Mouse (Mus musculus) cerebellum, postnatal 4 days (tissue): ENCODE measurements around the gene Lag3.
"Not testable (repeated sequence)": the region's sequence is repeated elsewhere in the genome, so short reads cannot be mapped to it uniquely, and the experiment has no call there.

Experiments used
- DNase-seq, 2 experiments: peaks; one replicate each; pipeline ENCODE4 v3.0.0; 2022; ENCODE audit warnings: low spot score in 2 of 2, mixed read lengths in 1 of 2

Gene Lag3

DNA sequence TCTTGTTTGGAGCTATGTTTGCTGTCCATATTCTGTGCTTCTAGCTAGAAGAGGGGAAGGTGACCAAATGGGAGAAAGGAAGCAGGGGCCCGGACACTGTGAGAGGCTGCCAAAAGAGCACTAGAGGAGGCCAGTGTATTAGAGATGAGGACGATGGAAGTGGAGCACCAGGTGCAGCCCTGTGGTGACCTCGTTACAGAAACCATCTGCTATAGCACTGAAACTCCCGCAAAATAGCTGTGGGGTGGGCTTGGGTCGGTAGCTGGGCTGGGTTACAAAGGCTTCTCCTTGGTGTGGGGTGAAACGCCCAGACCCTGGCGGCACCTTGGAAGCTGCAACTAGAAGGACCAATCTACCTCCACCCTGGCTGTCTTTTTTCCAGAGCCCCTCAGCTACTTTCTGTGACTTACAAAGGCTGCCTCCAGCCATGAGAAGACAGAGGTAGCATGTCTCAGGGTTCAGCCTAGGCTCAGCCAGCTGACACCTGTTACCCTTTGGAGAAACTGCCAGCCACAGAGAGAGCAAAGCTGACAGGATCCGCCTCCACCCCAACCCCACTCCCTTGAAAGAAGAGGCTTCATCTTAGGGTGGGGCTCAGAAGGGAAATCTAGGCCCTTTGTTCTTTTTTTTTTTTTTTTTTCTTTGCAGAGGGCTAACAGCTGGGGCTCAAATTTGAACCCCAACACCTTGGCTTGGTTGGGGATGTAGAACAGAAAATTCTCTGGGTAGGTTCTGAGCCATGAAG lies 11.3 kb downstream of the Lag3 start:
- no peak for DNase-seq

DNA sequence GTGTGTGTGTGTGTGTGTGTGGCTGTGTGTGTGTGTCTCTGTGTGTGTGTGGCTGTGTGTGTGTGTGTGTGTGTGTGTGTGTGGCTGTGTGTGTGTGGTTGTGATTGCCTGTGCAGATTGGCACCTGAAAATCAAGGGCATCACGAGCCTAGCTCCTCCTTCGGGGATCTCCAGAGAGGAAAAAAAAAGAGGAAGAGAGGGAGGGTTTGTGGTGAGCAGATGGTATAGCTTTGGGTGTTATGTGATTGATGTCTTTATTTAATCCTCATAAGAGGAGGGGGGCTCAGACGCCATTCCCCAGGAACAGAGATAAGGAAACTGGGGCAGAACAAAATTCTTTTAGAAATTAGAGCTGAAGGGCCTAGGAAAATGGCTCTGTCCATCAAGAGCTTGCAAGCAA lies 13.1 kb downstream of the Lag3 start:
- no peak for DNase-seq

DNA sequence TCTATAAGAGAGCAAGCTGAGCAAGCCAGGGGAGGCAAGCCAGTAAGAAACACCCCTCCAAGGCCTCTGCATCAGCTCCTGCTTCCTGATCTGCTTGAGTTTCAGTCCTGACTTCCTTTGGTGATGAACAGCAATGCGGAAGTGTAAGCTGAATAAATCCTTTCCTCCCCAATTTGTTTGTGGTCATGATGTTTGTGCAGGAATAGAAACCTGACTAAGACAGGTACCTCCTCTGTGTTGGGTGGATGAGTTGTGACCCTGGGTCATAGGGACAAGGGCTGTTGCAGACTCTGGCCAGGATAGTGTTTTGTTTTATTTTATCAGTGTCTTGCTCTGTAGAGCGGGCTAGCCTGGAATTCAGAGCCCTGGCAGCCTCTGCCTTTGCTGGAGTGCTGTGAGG lies 17.4 kb downstream of the Lag3 start:
- not testable (repeated sequence) for DNase-seq

DNA sequence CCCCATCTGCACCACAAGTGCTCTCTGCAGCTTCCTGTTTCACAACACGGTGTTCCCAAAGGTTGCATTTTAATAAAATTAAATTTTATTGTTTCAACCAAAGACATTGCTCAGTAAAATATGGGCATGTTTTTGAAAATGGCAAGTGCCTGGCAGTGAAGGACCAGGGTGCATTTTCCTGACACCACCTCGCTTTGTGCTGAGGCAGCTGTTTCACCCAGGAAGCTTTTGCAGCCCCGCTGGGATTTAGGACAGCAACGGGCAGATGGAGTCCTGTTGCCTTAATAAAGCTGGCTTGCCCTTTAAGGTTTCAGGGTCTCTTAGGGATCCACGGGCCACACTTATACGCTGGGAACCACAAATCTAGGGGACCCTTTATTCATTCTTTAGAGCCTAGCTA lies 20.5 kb downstream of the Lag3 start:
- DNase-seq: no peak

DNA sequence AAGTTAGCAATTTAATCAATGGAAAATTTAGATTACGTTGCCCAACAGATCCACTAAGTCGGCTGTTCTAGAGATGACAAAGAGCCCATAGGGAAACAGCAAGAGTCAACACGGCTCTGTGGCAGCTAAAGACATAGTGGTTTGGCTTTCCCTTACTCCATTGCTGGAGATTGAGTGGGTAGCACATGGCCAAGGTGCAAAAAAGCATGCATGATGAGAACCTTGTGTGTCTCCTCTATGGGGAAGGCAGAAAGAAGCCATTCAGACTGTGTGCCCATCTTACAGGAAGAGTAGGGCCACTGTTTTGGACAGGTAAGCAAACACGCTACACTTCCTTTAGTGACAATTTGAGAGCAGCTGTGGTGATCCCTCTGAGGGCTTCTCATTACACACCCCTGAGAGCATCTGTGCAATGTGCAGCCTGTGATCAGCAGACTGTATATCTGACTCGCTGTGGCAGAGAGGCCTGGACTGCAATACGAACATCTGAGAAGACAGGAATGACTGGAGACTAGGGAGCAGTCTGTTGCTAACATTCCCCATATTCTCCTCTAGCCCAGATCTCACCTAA lies 22.9 kb downstream of the Lag3 start:
- DNase-seq: no peak

DNA sequence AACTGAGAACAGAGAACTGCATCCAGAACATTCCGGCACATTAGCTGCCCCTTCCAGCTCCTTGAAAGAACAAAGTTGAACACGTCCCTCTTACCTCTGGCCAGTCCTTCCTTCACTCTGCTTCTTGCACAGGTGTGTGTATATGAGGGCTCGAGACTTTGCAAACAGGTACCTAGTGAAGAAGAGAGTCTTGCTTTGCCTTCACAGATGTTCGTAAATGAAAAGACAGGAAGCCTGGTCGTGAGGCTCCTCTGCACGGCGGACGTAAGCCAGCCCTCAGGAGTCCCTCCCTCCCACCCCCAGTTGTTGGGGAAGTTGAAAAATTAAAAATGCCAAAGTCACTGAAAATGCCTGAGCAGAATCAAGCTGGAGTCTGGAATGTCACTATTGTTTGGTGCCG lies 23.5 kb downstream of the Lag3 start, which contains the start of gene Cd4:
Gene Cd4 (minus strand): TSS at position 236 of the 400 bp plus-strand sequence.
- no peak for DNase-seq

DNA sequence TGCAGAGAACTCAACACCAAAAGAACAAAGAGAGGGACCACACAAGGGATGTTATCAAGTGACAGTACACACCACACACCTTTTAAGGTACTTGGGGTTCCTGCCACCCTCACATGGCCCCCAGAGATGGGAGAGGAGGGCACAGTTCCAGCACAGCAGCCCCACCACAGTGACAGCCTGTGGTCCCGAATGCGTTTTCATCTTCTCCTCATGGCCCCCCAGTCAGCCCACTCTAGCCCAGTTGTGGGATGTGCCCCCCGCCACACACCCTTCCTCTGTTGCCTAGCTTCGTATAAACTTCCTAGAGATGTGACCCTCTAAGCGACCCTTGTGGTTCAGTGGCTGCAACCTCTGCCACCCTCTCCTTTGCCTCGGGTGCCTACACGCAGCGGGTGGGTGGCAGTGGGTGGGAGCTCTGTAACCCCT lies 25.5 kb downstream of the Lag3 start:
- no peak for DNase-seq

DNA sequence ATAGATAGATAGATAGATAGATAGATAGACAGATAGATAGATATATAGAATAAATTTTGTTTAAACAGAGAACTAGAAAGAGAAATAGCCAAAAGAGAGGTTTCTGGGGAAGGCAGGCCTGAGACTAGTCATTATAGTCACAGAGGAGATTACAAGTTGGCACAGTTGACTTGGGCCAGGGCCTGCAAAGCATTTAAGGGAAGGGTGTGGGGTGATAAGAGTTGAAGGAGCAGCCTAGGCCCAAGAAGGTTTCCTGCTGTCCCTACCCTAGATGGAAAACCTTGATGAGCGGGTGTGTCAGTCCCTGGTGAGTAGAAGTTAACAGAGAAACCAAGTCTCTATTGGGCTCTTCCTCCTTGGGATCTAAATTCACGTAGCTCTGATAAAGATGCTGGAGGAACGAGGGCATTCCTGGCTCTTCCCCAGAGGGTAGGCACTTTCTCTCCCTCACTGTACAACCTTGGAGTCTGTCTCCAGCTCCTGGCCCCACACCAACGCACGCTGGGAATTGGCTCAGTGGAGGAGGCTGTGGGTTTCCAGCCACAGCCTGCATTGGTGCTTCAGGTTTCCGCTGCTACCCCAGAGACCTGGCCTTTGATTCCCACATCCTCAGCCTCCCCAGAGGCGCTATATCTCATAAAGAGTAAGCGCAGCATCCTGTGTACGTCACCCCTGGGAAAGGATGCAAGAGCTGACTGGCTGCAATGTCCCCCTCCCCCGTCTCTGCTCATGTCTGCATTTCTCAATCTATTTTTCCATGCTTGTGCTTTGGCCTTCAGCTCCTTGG lies 26.6 kb downstream of the Lag3 start:
- no peak for DNase-seq

DNA sequence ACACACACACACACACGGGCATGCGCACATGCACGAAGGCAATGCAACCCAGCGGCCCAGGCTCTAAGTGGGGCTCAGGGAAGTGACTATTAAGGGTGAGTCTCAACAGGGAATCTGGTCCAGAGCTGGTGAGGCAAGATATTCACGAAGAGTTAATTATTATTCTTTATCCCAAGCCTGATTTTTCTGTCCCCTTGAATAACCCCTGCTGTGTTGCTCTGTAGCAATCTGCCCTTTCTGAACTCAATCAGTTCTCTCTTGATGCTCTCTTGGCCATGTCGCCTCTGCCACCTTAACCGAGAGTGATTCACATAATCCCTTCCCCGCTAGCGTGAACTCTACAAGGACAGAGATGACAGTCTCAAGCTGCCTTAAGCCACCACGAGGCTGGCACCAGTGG lies 28.2 kb downstream of the Lag3 start:
- no peak for DNase-seq

DNA sequence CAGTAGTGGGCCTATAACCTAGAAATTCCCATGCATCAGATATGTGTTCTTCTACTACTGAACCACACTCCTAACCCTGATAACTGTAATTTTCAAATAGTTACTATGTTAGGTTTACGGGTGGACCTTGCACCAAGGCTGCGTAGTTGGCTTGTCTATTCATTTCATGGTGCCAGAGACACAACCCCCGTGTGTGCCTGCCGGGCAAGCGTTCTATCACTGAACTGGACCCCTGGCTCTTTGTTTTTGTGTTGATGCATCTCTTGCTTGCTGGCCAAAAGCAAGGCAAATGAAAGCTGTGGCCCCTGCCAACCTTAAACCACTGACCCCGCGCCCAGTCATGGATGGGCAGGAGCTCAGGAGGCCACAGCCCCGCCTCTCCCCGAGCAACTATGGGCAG lies 29.7 kb downstream of the Lag3 start:
- no peak for DNase-seq

DNA sequence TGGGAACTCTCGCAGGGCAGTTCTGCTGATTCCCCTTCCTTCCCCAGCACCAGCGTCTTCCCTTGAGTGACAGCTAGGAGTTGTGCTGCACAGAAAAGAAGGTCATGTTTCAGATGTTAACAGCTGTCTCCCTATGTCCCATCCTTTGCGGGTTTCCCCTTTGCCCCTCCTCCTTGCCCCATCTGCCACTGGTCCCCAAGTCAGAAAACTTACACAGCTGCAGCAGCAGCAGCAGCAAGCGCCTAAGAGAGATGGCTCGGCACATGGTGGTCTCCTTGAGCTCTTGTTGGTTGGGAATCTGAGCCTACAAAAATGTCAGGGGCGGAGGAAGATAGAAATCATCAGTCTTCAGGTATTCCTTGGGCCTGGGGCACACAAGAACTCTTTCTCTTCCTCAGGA lies 32.1 kb downstream of the Lag3 start:
- DNase-seq: no peak

DNA sequence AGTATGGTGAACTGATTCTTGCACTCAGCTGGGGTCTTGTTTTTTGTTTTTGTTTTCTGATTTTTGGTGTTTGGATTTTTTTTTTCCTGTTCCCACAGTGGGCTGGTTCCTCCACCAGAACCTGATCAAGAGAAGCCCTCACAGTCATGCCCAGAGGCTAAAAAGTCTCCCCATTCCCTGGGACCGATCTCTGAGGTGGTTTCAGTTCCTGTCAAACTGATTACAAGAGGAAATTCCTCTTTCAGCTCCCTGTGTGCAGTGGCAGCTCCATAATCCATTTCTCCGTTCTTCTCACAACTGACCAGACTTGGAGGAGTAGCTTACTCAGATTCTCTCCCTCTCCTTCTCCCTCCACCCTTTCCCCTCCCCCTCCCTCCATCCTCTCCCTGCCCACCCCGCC lies 37.2 kb downstream of the Lag3 start:
- DNase-seq: no peak

DNA sequence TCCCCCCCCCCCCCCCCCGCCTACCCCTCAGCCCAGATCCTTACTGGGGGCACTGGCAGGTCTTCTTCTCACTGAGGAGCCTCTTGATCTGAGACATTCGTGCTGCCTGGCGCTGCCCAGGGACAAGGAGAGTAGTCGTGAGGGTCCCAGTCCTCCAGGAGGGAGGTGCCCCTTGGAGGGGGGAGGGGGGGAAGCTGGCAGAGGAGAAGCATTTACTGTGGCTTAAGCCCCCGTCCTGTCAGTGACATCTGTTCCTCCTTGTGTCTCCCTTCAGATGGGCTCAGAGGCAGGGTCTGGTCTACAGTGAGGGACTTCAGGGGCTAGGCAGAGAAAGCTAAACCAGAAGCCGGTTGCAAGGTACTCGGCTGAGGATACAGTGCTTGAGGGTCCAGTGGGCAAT lies 44.9 kb downstream of the Lag3 start:
- peak in 1 of 2 experiments; percentile 5 for DNase-seq

DNA sequence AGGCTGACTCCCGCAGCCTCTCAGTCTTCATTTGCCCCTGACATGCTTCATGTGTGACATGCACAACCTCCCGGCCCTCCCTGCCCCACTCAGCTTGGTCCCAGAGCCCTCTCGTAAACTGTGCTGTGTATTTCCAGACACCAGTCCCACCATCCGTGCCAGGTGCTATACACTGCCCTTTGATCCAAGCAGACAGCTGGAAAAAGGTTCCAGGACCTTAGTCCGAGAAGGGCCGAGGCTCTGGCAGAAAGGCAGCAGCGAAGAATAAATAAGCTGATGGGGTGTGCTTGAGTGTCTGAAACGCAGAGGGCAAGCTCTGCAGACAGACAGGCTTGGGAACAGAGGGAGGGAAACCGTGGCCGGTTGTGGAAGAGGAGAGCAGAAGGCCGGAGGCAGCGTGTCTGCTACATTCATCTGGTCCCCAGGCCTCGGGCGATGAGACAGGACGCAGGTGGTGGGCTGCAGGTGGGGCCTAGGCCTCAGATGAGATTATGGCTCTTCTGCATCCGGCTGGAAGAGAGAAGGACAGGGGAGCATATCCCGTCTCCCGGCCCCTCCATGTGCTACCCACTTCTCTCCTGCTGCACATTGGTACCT lies 45.6 kb downstream of the Lag3 start:
- peak in 1 of 2 experiments; percentile 49 for DNase-seq

DNA sequence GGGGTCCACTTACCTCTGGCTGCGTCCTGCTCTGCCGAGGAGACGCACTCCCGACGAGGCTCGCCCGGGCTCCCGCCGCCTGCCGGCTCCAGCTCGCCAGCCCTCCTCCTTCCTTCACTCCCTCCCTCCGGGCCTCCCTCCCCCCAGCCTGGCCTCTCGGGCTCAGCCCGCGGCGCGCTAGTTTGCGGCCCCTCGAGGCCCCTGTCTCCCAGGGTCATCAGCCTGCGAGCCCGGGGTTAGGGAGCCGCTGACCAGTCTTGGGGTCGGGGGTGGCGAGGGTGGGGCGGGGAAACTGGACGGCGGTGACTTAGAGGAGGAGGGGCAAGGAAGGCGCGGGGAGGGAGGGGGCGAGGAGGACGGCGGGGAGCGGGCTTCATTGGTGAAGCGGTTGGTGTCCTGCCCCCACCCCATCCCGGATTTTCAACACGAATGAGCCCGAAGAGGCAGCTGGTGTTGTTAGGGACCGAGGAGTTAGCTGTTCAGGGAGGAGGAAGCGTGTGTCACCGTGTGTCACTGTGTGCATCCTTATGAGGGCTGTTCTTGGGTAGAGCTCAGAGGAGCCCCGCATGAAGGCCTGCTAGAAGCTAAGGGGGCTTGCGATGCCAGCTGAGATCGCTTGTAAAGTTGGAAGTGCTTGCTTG lies 47.7 kb downstream of the Lag3 start, which contains the start of gene Gpr162:
Gene Gpr162 (minus strand): TSS at position 326 of the 641 bp plus-strand sequence.
- peak in 1 of 2 experiments; percentile 63 for DNase-seq

DNA sequence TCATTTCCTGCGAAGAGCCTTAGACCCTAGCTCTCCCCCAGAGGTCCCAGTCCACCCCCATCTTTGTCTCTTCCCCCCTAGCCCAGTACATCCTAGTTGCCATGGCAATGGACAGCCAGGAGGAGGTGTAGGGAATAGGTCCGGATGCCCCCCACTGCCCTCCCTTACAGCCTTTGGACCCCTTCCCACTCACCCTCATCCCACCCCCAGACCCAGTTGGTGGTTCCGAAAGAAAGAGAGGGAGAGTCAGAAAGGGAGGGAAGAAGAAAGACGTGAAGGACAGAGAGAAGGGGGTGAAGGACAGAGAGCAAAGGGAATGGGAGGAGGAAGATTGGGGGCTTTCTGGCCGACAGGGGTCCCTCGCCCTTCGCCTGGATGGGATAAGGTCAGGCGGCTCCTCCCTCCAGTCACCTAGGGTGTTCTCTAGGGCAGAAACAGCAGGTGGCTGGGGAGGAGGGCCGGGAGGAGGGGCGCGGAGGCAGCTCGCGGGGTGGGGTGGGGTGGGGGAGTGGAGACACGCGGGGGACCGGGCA lies 48.3 kb downstream of the Lag3 start:
- no peak for DNase-seq

DNA sequence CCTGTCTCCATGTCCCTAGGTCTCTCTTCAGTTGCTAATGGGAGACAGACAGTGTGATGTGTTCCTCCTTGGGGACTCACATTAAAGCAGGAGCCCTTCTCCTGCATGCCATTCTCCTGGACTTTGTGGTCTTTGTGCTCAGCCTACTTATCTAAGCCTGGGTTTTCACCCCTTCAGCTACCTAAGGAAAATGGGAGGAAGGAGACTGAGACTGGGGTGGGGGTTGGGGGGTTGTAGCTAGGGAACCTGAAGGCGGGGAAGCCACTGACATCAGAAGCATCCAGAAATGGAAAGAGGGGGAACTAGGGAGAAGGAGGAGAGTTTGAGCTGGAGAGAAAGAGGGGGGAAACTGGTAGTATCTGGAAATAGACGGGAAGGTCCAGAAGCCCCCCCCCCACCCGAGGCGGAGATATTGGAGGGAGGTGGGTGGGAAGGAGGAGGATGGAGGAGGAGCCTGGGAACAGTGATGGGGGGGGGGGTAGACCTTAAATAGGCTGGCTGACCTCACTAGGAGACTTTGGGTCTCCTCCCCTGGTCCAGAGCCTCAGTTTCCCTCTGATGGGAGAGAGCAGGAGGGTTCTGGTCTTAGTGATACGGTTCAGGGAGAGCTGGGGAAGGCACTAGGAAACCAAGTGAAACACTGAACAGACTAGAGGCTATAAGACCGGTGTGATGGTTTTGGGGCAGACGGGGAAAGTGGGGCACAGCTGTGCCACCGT lies 48.9 kb downstream of the Lag3 start:
- DNase-seq: no peak

DNA sequence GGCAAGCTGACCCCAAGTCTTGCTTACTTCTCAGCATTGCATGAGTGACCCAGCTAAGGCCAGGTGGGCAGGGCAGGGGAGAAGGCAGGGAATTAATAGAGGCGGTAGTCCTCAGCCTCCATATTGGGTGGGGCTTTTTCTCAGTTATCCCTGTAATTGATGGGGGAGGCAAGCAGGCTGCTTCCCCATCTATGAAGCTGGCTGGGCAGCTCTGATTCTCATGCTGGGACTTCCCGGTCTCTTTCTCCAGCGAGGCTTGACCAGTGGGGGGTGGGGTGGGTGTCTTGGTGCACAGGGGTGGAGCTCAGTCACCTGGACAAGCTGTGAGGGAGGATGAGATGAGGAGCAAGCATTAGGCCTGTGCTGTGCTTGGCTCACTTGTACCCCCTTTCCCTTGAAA lies 49.7 kb downstream of the Lag3 start:
- DNase-seq: no peak

DNA sequence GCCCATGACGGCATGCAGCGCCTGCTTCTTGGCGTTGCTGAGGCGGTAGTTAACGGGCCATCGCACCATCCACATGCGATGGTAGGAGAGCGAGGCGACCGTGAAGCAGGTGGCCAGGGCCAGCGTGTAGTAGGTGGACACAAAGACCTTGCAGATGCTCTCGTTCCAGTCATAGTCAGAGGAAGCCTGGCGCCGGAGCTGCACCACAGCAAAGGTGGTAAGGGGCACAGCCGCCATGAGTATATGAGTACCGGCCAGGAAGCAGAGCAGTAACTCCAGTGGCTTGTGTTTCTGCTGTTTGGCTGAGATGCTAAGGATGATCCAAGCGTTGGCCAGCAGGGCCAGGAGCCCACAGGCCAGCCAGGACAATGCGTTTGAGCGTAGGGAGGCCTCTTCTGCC lies 50.2 kb downstream of the Lag3 start:
- no peak for DNase-seq

DNA sequence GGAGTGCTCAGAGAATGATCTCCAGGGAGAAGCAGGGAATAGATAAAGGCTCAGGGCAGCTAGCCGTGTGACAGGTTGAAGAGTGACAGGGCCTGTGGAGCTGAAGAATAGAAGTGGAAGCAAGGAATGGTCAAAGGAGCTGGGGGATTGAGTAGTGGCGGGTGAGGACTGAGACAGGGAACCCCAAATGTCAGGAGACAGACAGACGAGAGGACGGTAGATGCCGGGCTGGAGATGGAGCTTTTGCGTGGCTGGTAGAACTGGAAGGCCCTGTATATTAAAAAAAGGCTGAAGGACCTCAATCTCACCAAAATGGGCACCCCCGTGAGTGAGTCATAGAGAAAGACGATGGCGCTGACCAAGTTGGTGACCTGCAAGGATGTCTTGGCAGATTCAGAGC lies 51.0 kb downstream of the Lag3 start:
- DNase-seq: no peak

DNA sequence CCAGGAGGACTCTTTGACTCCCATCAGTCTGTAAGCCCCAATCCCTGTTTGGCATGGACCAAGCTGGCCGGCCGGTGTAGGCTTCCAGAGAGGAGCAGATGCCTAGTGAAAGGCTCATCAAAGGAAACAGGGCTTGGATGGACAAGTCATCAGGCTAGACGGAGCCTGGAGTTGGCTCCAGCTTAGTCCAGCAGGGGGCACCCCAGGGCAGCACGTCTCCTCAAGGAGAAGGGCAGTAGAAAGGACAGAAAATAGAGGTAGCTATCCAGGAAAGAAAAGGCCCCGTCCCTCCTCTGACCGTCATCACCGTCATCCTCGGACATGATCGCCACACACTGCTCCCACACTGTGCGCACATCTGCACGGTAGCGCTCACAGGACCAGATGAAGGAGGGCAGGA lies 51.8 kb downstream of the Lag3 start:
- DNase-seq: peak; percentile 92 to 94
